Mouse (Mus musculus) hindbrain, embryonic 14.5 days (tissue): ENCODE measurements around the gene Nt5c. TPM values are rescaled to one million over a fixed set of nuclear protein-coding genes. Genes with fewer than 3 reads are reported as not detected.

ENCODE experiments used
- ATAC-seq: fragments of 200-750 bp; cut with Nextera tagmentation; 2 replicates; pipeline ENCODE4 v1.8.0; 2017; ENCODE audit warnings: moderate number of reproducible peaks, mild to moderate bottlenecking, moderate TSS enrichment, moderate library complexity; ENCODE audit not compliant: low FRiP score
- DNase-seq: peaks from one replicate; pipeline ENCODE4 v3.0.0-alpha.2; 2015; ENCODE audit warnings: low spot score
- H3K27ac ChIP-seq: fragments of 300-500 bp; sonication (generic); 2 replicates; pipeline ENCODE4 v1.5.1; 2014; ENCODE audit warnings: mild to moderate bottlenecking, moderate library complexity
- H3K27me3 ChIP-seq: fragments of 300-500 bp; sonication (generic); 2 replicates; pipeline ENCODE4 v1.6.1; 2014; ENCODE audit warnings: mild to moderate bottlenecking, low read length, mixed read lengths; ENCODE audit not compliant: control insufficient read depth, insufficient read depth
- H3K36me3 ChIP-seq: fragments of 300-500 bp; sonication (generic); replicated peaks from 2 replicates; pipeline ENCODE4 v1.6.1; 2014; ENCODE audit not compliant: control insufficient read depth, insufficient read depth
- H3K4me1 ChIP-seq: fragments of 300-500 bp; sonication (generic); replicated peaks from 2 replicates; pipeline ENCODE4 v1.6.1; 2014; ENCODE audit warnings: antibody characterized with exemption, low read length, mixed read lengths; ENCODE audit not compliant: control insufficient read depth, insufficient read depth
- H3K4me2 ChIP-seq: fragments of 300-500 bp; sonication (generic); replicated peaks from 2 replicates; pipeline ENCODE4 v1.6.1; 2014; ENCODE audit warnings: mild to moderate bottlenecking, moderate library complexity
- H3K4me3 ChIP-seq: fragments of 300-500 bp; sonication (generic); replicated peaks from 2 replicates; pipeline ENCODE4 v1.5.1; 2014; ENCODE audit warnings: mild to moderate bottlenecking, low read length
- H3K9ac ChIP-seq: fragments of 300-500 bp; sonication (generic); 2 replicates; pipeline ENCODE4 v1.6.1; 2014
- H3K9me3 ChIP-seq: fragments of 300-500 bp; sonication (generic); 2 replicates; pipeline ENCODE4 v1.6.1; 2016; ENCODE audit warnings: low read length; ENCODE audit not compliant: control insufficient read depth
- WGBS: fragments of 180-500 bp; shearing (Covaris S2); extraction: QIAGEN DNeasy Blood & Tissue Kit; methylation state at CpG from one replicate; pipeline ENCODE4 v1.1.7; 2014; 5-methylcytosine and 5-hydroxymethylcytosine counted together
- polyA plus RNA-seq: library from polyadenylated mRNA; unstranded; fragments of >200 nt; fragmentation: Nextera tagmentation; extraction: Ambion mirVana; gene quantifications from 2 replicates; pipeline ENCODE4 v1.2.1, GENCODE M21; 2014

Nt5c gene
- polyA plus RNA-seq, 1 experiment from 2014 or later: 98.0 TPM

- H3K4me2 ChIP-seq: no peak overlapping the region
- ATAC-seq: no peak
- H3K4me3 ChIP-seq: no peak overlapping the region
- 87% methylated on average over 2 of the region's 2 CpGs for WGBS
- peaks cover 57% of the 10 kb centered on the region for H3K36me3 ChIP-seq
- H3K4me1 ChIP-seq: no peaks in the 10 kb centered on the region
- no peak for DNase-seq
- no peaks in the 10 kb centered on the region for H3K9me3 ChIP-seq
- no peaks in the 10 kb centered on the region for H3K27me3 ChIP-seq
- H3K27ac ChIP-seq: no peak overlapping the region
- no peak overlapping the region for H3K9ac ChIP-seq
These were observed 30.6 kb upstream of the Nt5c start for GRCm38 (mm10) chr11:115522238-115522637.

GRCm38 (mm10) chr11:115521080-115521479 lies 29.4 kb upstream of the Nt5c start:
- Histone ChIP-seq H3K27ac (no peak overlapping the region), H3K36me3 (peaks cover 45% of the 10 kb centered on the region), H3K27me3 (no peaks in the 10 kb centered on the region), H3K4me3 (no peak overlapping the region), H3K4me2 (no peak overlapping the region), H3K9me3 (no peaks in the 10 kb centered on the region), H3K4me1 (no peaks in the 10 kb centered on the region), H3K9ac (no peak overlapping the region)
- ATAC-seq: no peak
- 92% methylated on average over 4 of the region's 4 CpGs for WGBS
- DNase-seq: no peak

- no peaks in the 10 kb centered on the region for H3K9me3 ChIP-seq
- no peak for DNase-seq
- no peak for ATAC-seq
- H3K27me3 ChIP-seq: no peaks in the 10 kb centered on the region
- H3K4me2 ChIP-seq: no peak overlapping the region
- H3K4me3 ChIP-seq: no peak overlapping the region
- peaks cover 37% of the 10 kb centered on the region for H3K36me3 ChIP-seq
- no peak overlapping the region for H3K27ac ChIP-seq
- H3K9ac ChIP-seq: no peak overlapping the region
- H3K4me1 ChIP-seq: no peaks in the 10 kb centered on the region
- 48% methylated on average over 2 of the region's 2 CpGs for WGBS
These were observed 28.6 kb upstream of the Nt5c start for GRCm38 (mm10) chr11:115520218-115520617.

GRCm38 (mm10) chr11:115519581-115519980 lies 27.9 kb upstream of the Nt5c start:
- Histone ChIP-seq H3K4me2 (no peak overlapping the region), H3K27ac (no peak overlapping the region), H3K9me3 (no peaks in the 10 kb centered on the region), H3K9ac (no peak overlapping the region), H3K36me3 (peaks cover 30% of the 10 kb centered on the region), H3K27me3 (no peaks in the 10 kb centered on the region), H3K4me1 (no peaks in the 10 kb centered on the region), H3K4me3 (no peak overlapping the region)
- DNase-seq (no peak), ATAC-seq (no peak)
- WGBS: 89% methylated on average over 3 of the region's 3 CpGs

- Histone ChIP-seq H3K27ac (no peak overlapping the region), H3K4me2 (no peak overlapping the region), H3K27me3 (no peaks in the 10 kb centered on the region), H3K4me3 (no peak overlapping the region), H3K9me3 (no peaks in the 10 kb centered on the region), H3K4me1 (no peaks in the 10 kb centered on the region), H3K9ac (no peak overlapping the region), H3K36me3 (peaks cover 21% of the 10 kb centered on the region)
- 82% methylated on average over 9 of the region's 9 CpGs for WGBS
- DNase-seq: no peak
- no peak for ATAC-seq
These were observed 27.0 kb upstream of the Nt5c start for GRCm38 (mm10) chr11:115518693-115519092.

- Histone ChIP-seq H3K4me2 (no peak overlapping the region), H3K4me1 (peaks cover under 1% of the 10 kb centered on the region; the same call in 1 of the 2 replicates), H3K27me3 (no peaks in the 10 kb centered on the region), H3K27ac (no peak overlapping the region), H3K36me3 (0 out of 2 replicates have a peak, but pooled peaks cover 10% of the 10 kb centered on the region), H3K9ac (no peak overlapping the region), H3K4me3 (no peak overlapping the region), H3K9me3 (no peaks in the 10 kb centered on the region)
- ATAC-seq: no peak
- WGBS: 90% methylated on average over 5 of the region's 5 CpGs
- DNase-seq: no peak
These were observed 25.3 kb upstream of the Nt5c start for GRCm38 (mm10) chr11:115516942-115517341.

- no peak overlapping the region for H3K9ac ChIP-seq
- H3K9me3 ChIP-seq: no peaks in the 10 kb centered on the region
- 0 out of 2 replicates have a peak, but pooled peaks cover 4% of the 10 kb centered on the region for H3K36me3 ChIP-seq
- DNase-seq (no peak), ATAC-seq (no peak)
- WGBS: 78% methylated on average over 6 of the region's 6 CpGs
- H3K27ac ChIP-seq: no peak overlapping the region
- no peaks in the 10 kb centered on the region for H3K27me3 ChIP-seq
- peaks cover 20% of the 10 kb centered on the region for H3K4me1 ChIP-seq
- H3K4me3 ChIP-seq: no peak overlapping the region
- H3K4me2 ChIP-seq: no peak overlapping the region
These were observed 23.4 kb upstream of the Nt5c start for GRCm38 (mm10) chr11:115515021-115515420.

- Histone ChIP-seq H3K27ac (peak within 1 kb of the TSS; percentile 93), H3K9ac (peak within 1 kb of the TSS; percentile 100), H3K36me3 (no peaks in the 10 kb centered on the region), H3K4me3 (peak within 1 kb of the TSS; percentile 100), H3K27me3 (no peaks in the 10 kb centered on the region), H3K4me2 (peak within 1 kb of the TSS; percentile 81), H3K9me3 (no peaks in the 10 kb centered on the region), H3K4me1 (peaks cover 24% of the 10 kb centered on the region)
- WGBS: under 1% methylated on average over 24 of the region's 24 CpGs
- ATAC-seq (peak; percentile 98), DNase-seq (peak; percentile 99)
These were observed 22.6 kb upstream of the Nt5c start, which contains the start of gene Jpt1 for GRCm38 (mm10) chr11:115514238-115514663. Gene Jpt1 (minus strand): TSS chr11:115514387.

GRCm38 (mm10) chr11:115513271-115514237 lies 21.9 kb upstream of the Nt5c start:
- H3K27ac ChIP-seq: peak overlapping the region; percentile 93
- ATAC-seq (peak; percentile 72), DNase-seq (peak; percentile 51)
- peak overlapping the region; percentile 100 for H3K9ac ChIP-seq
- no peaks in the 10 kb centered on the region for H3K27me3 ChIP-seq
- no peaks in the 10 kb centered on the region for H3K36me3 ChIP-seq
- peaks cover 29% of the 10 kb centered on the region for H3K4me1 ChIP-seq
- peak overlapping the region; percentile 100 for H3K4me3 ChIP-seq
- H3K9me3 ChIP-seq: no peaks in the 10 kb centered on the region
- under 1% methylated on average over 57 of the region's 57 CpGs for WGBS
- H3K4me2 ChIP-seq: peak overlapping the region; percentile 81
